Mouse (Mus musculus): ENCODE results near the gene Ccdc8. TPM values are rescaled to one million over a fixed set of nuclear protein-coding genes. Genes with fewer than 3 reads are reported as not detected.
A peak's percentile ranks its signal among the peaks of the same experiment; 100 is the strongest.

Ccdc8 gene
- total and polyA plus RNA-seq, 2 experiments from 2014 or later: 2.0 to 5.2 TPM

GRCm38 (mm10) chr7:17027588-17028343 is 35.3 kb downstream of the Ccdc8 start, which contains the start of gene Ppp5c:
Gene Ppp5c (minus strand): TSS chr7:17027924.
- Histone ChIP-seq H3K4me2 (ENCODE audit: low read depth) (peak within 1 kb of the TSS; percentile 62), H3K4me1 (ENCODE audit: insufficient read depth) (peaks cover 11% of the 10 kb centered on the region; the same call in 1 of the 2 replicates), H3K9me3 (ENCODE audit: low read length) (no peaks in the 10 kb centered on the region), H3K9ac (peak within 1 kb of the TSS; percentile 83), H3K27me3 (ENCODE audit: insufficient read depth, low read length) (no peaks in the 10 kb centered on the region), H3K36me3 (ENCODE audit: insufficient read depth) (peaks cover 14% of the 10 kb centered on the region; the same call in 1 of the 2 replicates), H3K4me3 (ENCODE audit: low read depth, low read length) (peak within 1 kb of the TSS; percentile 80), H3K27ac (ENCODE audit: low read depth, low read length) (peak within 1 kb of the TSS; percentile 51; the same call in 1 of the 2 replicates)
- peak; percentile 83 for ATAC-seq
- WGBS: 3% methylated on average over 57 of the region's 58 CpGs
- no peak for TF ChIP-seq CTCF (IDR thresholded peaks at IDR 0.05; ENCODE audit: low read depth)
- peak; percentile 91 for DNase-seq

GRCm38 (mm10) chr7:17028923-17029322 is 36.4 kb downstream of the Ccdc8 start:
- H3K9me3 ChIP-seq (ENCODE audit: low read length): no peaks in the 10 kb centered on the region
- peaks cover 5% of the 10 kb centered on the region; the same call in 1 of the 2 replicates for H3K36me3 ChIP-seq (ENCODE audit: insufficient read depth)
- no peak overlapping the region for H3K9ac ChIP-seq
- no peak for TF ChIP-seq CTCF (IDR thresholded peaks at IDR 0.05; ENCODE audit: low read depth)
- no peak overlapping the region for H3K27ac ChIP-seq (ENCODE audit: low read depth, low read length)
- DNase-seq (no peak), ATAC-seq (no peak)
- H3K4me2 ChIP-seq (ENCODE audit: low read depth): no peak overlapping the region
- WGBS: 67% methylated on average over 7 of the region's 7 CpGs
- peaks cover 11% of the 10 kb centered on the region; the same call in 1 of the 2 replicates for H3K4me1 ChIP-seq (ENCODE audit: insufficient read depth)
- H3K4me3 ChIP-seq (ENCODE audit: low read depth, low read length): no peak overlapping the region
- no peaks in the 10 kb centered on the region for H3K27me3 ChIP-seq (ENCODE audit: insufficient read depth, low read length)

- Histone ChIP-seq H3K4me3 (ENCODE audit: low read depth, low read length) (no peak overlapping the region), H3K27ac (ENCODE audit: low read depth, low read length) (no peak overlapping the region), H3K4me2 (ENCODE audit: low read depth) (no peak overlapping the region), H3K27me3 (ENCODE audit: insufficient read depth, low read length) (no peaks in the 10 kb centered on the region), H3K4me1 (ENCODE audit: insufficient read depth) (peaks cover 11% of the 10 kb centered on the region; the same call in 1 of the 2 replicates), H3K9me3 (ENCODE audit: low read length) (no peaks in the 10 kb centered on the region), H3K36me3 (ENCODE audit: insufficient read depth) (no peaks in the 10 kb centered on the region), H3K9ac (no peak overlapping the region)
- no peak for TF ChIP-seq CTCF (IDR thresholded peaks at IDR 0.05; ENCODE audit: low read depth)
- 86% methylated on average over 7 of the region's 7 CpGs for WGBS
- DNase-seq (no peak), ATAC-seq (no peak)
Measured at GRCm38 (mm10) chr7:17030239-17030638, 37.7 kb downstream of the Ccdc8 start.

GRCm38 (mm10) chr7:17038018-17038695 is 45.6 kb downstream of the Ccdc8 start:
- WGBS: 44% methylated on average over 9 of the region's 9 CpGs
- ATAC-seq: 0 out of 2 replicates have a peak, but pooled peaks have one; percentile 20
- Histone ChIP-seq H3K4me3 (ENCODE audit: low read depth, low read length) (no peak overlapping the region), H3K36me3 (ENCODE audit: insufficient read depth) (no peaks in the 10 kb centered on the region), H3K4me1 (ENCODE audit: insufficient read depth) (no peaks in the 10 kb centered on the region), H3K27me3 (ENCODE audit: insufficient read depth, low read length) (no peaks in the 10 kb centered on the region), H3K4me2 (ENCODE audit: low read depth) (no peak overlapping the region), H3K9ac (no peak overlapping the region), H3K9me3 (ENCODE audit: low read length) (no peaks in the 10 kb centered on the region), H3K27ac (ENCODE audit: low read depth, low read length) (no peak overlapping the region)
- DNase-seq: no peak
- no peak for TF ChIP-seq CTCF (IDR thresholded peaks at IDR 0.05; ENCODE audit: low read depth)

- Histone ChIP-seq H3K27me3 (ENCODE audit: insufficient read depth, low read length) (no peaks in the 10 kb centered on the region), H3K4me2 (ENCODE audit: low read depth) (no peak overlapping the region), H3K36me3 (ENCODE audit: insufficient read depth) (no peaks in the 10 kb centered on the region), H3K9me3 (ENCODE audit: low read length) (no peaks in the 10 kb centered on the region), H3K4me3 (ENCODE audit: low read depth, low read length) (no peak overlapping the region), H3K27ac (ENCODE audit: low read depth, low read length) (no peak overlapping the region), H3K4me1 (ENCODE audit: insufficient read depth) (no peaks in the 10 kb centered on the region), H3K9ac (no peak overlapping the region)
- WGBS: 94% methylated on average over 7 of the region's 7 CpGs
- DNase-seq: no peak
- no peak for ATAC-seq
- TF ChIP-seq CTCF (IDR thresholded peaks at IDR 0.05; ENCODE audit: low read depth): no peak
Measured at GRCm38 (mm10) chr7:17039373-17039772, 46.9 kb downstream of the Ccdc8 start.

GRCm38 (mm10) chr7:17045743-17046142 is 53.2 kb downstream of the Ccdc8 start:
- Histone ChIP-seq H3K27ac (ENCODE audit: low read depth, low read length) (no peak overlapping the region), H3K36me3 (ENCODE audit: insufficient read depth) (no peaks in the 10 kb centered on the region), H3K4me1 (ENCODE audit: insufficient read depth) (no peaks in the 10 kb centered on the region), H3K4me2 (ENCODE audit: low read depth) (no peak overlapping the region), H3K27me3 (ENCODE audit: insufficient read depth, low read length) (no peaks in the 10 kb centered on the region), H3K4me3 (ENCODE audit: low read depth, low read length) (no peak overlapping the region), H3K9me3 (ENCODE audit: low read length) (no peaks in the 10 kb centered on the region), H3K9ac (no peak overlapping the region)
- no peak for DNase-seq
- ATAC-seq: no peak
- TF ChIP-seq CTCF (IDR thresholded peaks at IDR 0.05; ENCODE audit: low read depth): no peak
- 36% methylated on average over 1 of the region's 1 CpGs for WGBS

Other genes starting within 250 kb of the Ccdc8 start
- gene Slc1a5, start 211.4 kb upstream of the Ccdc8 start, total RNA-seq (2014; rRNA removed): 6.3 and 9.3 TPM in 2 replicates
- 7.2 and 7.5 TPM in 2 replicates for gene Slc1a5, start 211.4 kb upstream of the Ccdc8 start, polyA plus RNA-seq (2015; fragmentation: Nextera tagmentation; extraction: Ambion mirVana)
- 240 and 243 TPM in 2 replicates for gene Strn4, start 176.8 kb upstream of the Ccdc8 start, total RNA-seq (2014; rRNA removed)
- gene Strn4, start 176.8 kb upstream of the Ccdc8 start, polyA plus RNA-seq (2015; fragmentation: Nextera tagmentation; extraction: Ambion mirVana): 168 and 169 TPM in 2 replicates
- gene Fkrp, start 176.0 kb upstream of the Ccdc8 start, total RNA-seq (2014; rRNA removed): 40.0 and 54.6 TPM in 2 replicates
- 31.7 and 37.8 TPM in 2 replicates for gene Fkrp, start 176.0 kb upstream of the Ccdc8 start, polyA plus RNA-seq (2015; fragmentation: Nextera tagmentation; extraction: Ambion mirVana)
- gene Prkd2, start 149.8 kb upstream of the Ccdc8 start, total RNA-seq (2014; rRNA removed): 2.9 and 3.9 TPM in 2 replicates
- gene Prkd2, start 149.8 kb upstream of the Ccdc8 start, polyA plus RNA-seq (2015; fragmentation: Nextera tagmentation; extraction: Ambion mirVana): 2.7 and 4.0 TPM in 2 replicates
- gene Dact3, start 117.4 kb upstream of the Ccdc8 start, total RNA-seq (2014; rRNA removed): 69.0 and 70.3 TPM in 2 replicates
- 7.8 and 8.6 TPM in 2 replicates for gene Dact3, start 117.4 kb upstream of the Ccdc8 start, polyA plus RNA-seq (2015; fragmentation: Nextera tagmentation; extraction: Ambion mirVana)
- gene Gng8, start 100.9 kb upstream of the Ccdc8 start, total RNA-seq (2014; rRNA removed): not detected in 2 replicates
- 9.3 and 16.4 TPM in 2 replicates for gene Gng8, start 100.9 kb upstream of the Ccdc8 start, polyA plus RNA-seq (2015; fragmentation: Nextera tagmentation; extraction: Ambion mirVana)
- 0.15 TPM in 1 of 2 replicates, not detected in the other for gene Ptgir, start 86.2 kb upstream of the Ccdc8 start, total RNA-seq (2014; rRNA removed)
- gene Ptgir, start 86.2 kb upstream of the Ccdc8 start, polyA plus RNA-seq (2015; fragmentation: Nextera tagmentation; extraction: Ambion mirVana): 0.08 and 0.09 TPM in 2 replicates
- 1,323 and 1,444 TPM in 2 replicates for gene Calm3, start 68.6 kb upstream of the Ccdc8 start, total RNA-seq (2014; rRNA removed)
- gene Calm3, start 68.6 kb upstream of the Ccdc8 start, polyA plus RNA-seq (2015; fragmentation: Nextera tagmentation; extraction: Ambion mirVana): 403 and 424 TPM in 2 replicates
- gene Pnmal2, start 48.0 kb upstream of the Ccdc8 start, total RNA-seq (2014; rRNA removed): 98.9 and 133 TPM in 2 replicates
- gene Pnmal2, start 48.0 kb upstream of the Ccdc8 start, polyA plus RNA-seq (2015; fragmentation: Nextera tagmentation; extraction: Ambion mirVana): 87.5 and 134 TPM in 2 replicates
- 53.4 and 64.8 TPM in 2 replicates for gene Pnmal1, start 33.0 kb upstream of the Ccdc8 start, total RNA-seq (2014; rRNA removed)
- 51.1 and 61.5 TPM in 2 replicates for gene Pnmal1, start 33.0 kb upstream of the Ccdc8 start, polyA plus RNA-seq (2015; fragmentation: Nextera tagmentation; extraction: Ambion mirVana)
- gene Gm42372, start 9.6 kb upstream of the Ccdc8 start, total RNA-seq (2014; rRNA removed): 34.9 and 40.0 TPM in 2 replicates
- gene Gm42372, start 9.6 kb upstream of the Ccdc8 start, polyA plus RNA-seq (2015; fragmentation: Nextera tagmentation; extraction: Ambion mirVana): 4.0 and 5.9 TPM in 2 replicates
- 56.6 and 65.7 TPM in 2 replicates for gene Ppp5c, start 35.2 kb downstream of the Ccdc8 start, total RNA-seq (2014; rRNA removed)
- 129 and 137 TPM in 2 replicates for gene Ppp5c, start 35.2 kb downstream of the Ccdc8 start, polyA plus RNA-seq (2015; fragmentation: Nextera tagmentation; extraction: Ambion mirVana)
- 7.2 and 12.2 TPM in 2 replicates for gene Hif3a, start 69.7 kb downstream of the Ccdc8 start, total RNA-seq (2014; rRNA removed)
- 1.1 and 2.0 TPM in 2 replicates for gene Hif3a, start 69.7 kb downstream of the Ccdc8 start, polyA plus RNA-seq (2015; fragmentation: Nextera tagmentation; extraction: Ambion mirVana)
- gene Psg16, start 81.3 kb downstream of the Ccdc8 start, total RNA-seq (2014; rRNA removed): 2.3 and 5.1 TPM in 2 replicates
- gene Psg16, start 81.3 kb downstream of the Ccdc8 start, polyA plus RNA-seq (2015; fragmentation: Nextera tagmentation; extraction: Ambion mirVana): 3.3 and 5.7 TPM in 2 replicates
- 0.15 and 0.24 TPM in 2 replicates for gene Ceacam3, start 157.6 kb downstream of the Ccdc8 start, total RNA-seq (2014; rRNA removed)
- gene Ceacam3, start 157.6 kb downstream of the Ccdc8 start, polyA plus RNA-seq (2015; fragmentation: Nextera tagmentation; extraction: Ambion mirVana): not detected in 2 replicates
- gene Psg29, start 210.8 kb downstream of the Ccdc8 start, total RNA-seq (2014; rRNA removed): 0.14 TPM in 1 of 2 replicates, not detected in the other
- gene Psg29, start 210.8 kb downstream of the Ccdc8 start, polyA plus RNA-seq (2015; fragmentation: Nextera tagmentation; extraction: Ambion mirVana): not detected in 2 replicates